8 mouse cellular contexts compared by ENCODE assay signal in genomic region chr8:124657961-124658360, GRCm38 (mm10). TPM values are rescaled to one million over a fixed set of nuclear protein-coding genes. Genes with fewer than 3 reads are reported as not detected.
DNase-seq lines count a peak whose midpoint lies in the region; ATAC-seq and TF ChIP-seq lines count a peak whose summit lies in the region.

No protein-coding gene starts in this region.

- no peak for DNase-seq in forebrain, embryonic 14.5 days (ENCODE audit: low spot score)
- DNase-seq in forebrain, embryonic 11.5 days (ENCODE audit: low spot score): no peak
- DNase-seq in lung, embryonic 14.5 days: no peak
- DNase-seq in lung, postnatal 25 days (ENCODE audit: low spot score): no peak
- no peak for DNase-seq in spleen, adult 2 months (ENCODE audit: low read depth in 1 of 2, low spot score in 2 of 2)
- no peak for DNase-seq in thymus, postnatal 4 days
- no peak for DNase-seq in retina, embryonic 14.5 days (ENCODE audit: low spot score)

- H3K4me2 ChIP-seq in forebrain, embryonic 14.5 days (ENCODE audit: low read length): no peak overlapping the region
- H3K4me2 ChIP-seq in forebrain, embryonic 11.5 days (ENCODE audit: low read depth, low read length, severe bottlenecking): no peak overlapping the region
- H3K4me2 ChIP-seq in lung, embryonic 14.5 days: 0 out of 2 replicates have a peak overlapping the region, but pooled peaks have one; percentile 5
- H3K4me2 ChIP-seq in hindbrain, embryonic 15.5 days: peak overlapping the region; percentile 11; the same call in 1 of the 2 replicates

- no peak overlapping the region; the same call in 1 of the 2 replicates for H3K9ac ChIP-seq in forebrain, embryonic 14.5 days (ENCODE audit: low read length)
- H3K9ac ChIP-seq in forebrain, embryonic 11.5 days (ENCODE audit: low read length): no peak overlapping the region
- no peak overlapping the region for H3K9ac ChIP-seq in lung, embryonic 14.5 days
- H3K9ac ChIP-seq in hindbrain, embryonic 15.5 days: no peak overlapping the region

- 0 out of 2 replicates have a peak, but pooled peaks cover 2% of the 10 kb centered on the region for H3K36me3 ChIP-seq in forebrain, embryonic 14.5 days (ENCODE audit: control insufficient read depth, insufficient read depth, low read length)
- no peaks in the 10 kb centered on the region for H3K36me3 ChIP-seq in forebrain, embryonic 11.5 days (ENCODE audit: control insufficient read depth, insufficient read depth, low read length)
- peaks cover 16% of the 10 kb centered on the region for H3K36me3 ChIP-seq in lung, embryonic 14.5 days (ENCODE audit: insufficient read depth)
- H3K36me3 ChIP-seq in hindbrain, embryonic 15.5 days: no peaks in the 10 kb centered on the region
- no peaks in the 10 kb centered on the region for H3K36me3 ChIP-seq in spleen, adult 2 months (ENCODE audit: control insufficient read depth, insufficient read depth, low read length)

- peaks cover 30% of the 10 kb centered on the region for H3K4me1 ChIP-seq in forebrain, embryonic 14.5 days (ENCODE audit: control insufficient read depth, insufficient read depth, low read length)
- peaks cover 2% of the 10 kb centered on the region; the same call in 1 of the 2 replicates for H3K4me1 ChIP-seq in forebrain, embryonic 11.5 days (replicated peaks; ENCODE audit: control insufficient read depth, insufficient read depth, low read length)
- H3K4me1 ChIP-seq in lung, embryonic 14.5 days (ENCODE audit: insufficient read depth): peaks cover 36% of the 10 kb centered on the region
- H3K4me1 ChIP-seq in hindbrain, embryonic 15.5 days (replicated peaks): peaks cover 67% of the 10 kb centered on the region
- no peaks in the 10 kb centered on the region; the same call in 1 of the 2 replicates for H3K4me1 ChIP-seq in spleen, adult 2 months (ENCODE audit: control insufficient read depth, insufficient read depth, insufficient read length)

- WGBS in forebrain, embryonic 14.5 days: 81% methylated on average over 7 of the region's 7 CpGs
- 86% methylated on average over 7 of the region's 7 CpGs for WGBS in forebrain, embryonic 11.5 days
- WGBS in lung, embryonic 14.5 days: 65% methylated on average over 7 of the region's 7 CpGs
- WGBS in hindbrain, embryonic 15.5 days: 75% methylated on average over 7 of the region's 7 CpGs
- WGBS in spleen, adult 2 months: 68% methylated on average over 7 of the region's 7 CpGs

- no peak for TF ChIP-seq CTCF in lung, embryonic 14.5 days (IDR thresholded peaks at IDR 0.05; ENCODE audit: low read depth)
- no peak for TF ChIP-seq CTCF in spleen, adult 2 months (IDR thresholded peaks at IDR 0.05; ENCODE audit: extremely low read depth, insufficient read depth, insufficient read length, insufficient replicate concordance)

- H3K9me3 ChIP-seq in forebrain, embryonic 14.5 days (replicated peaks; ENCODE audit: control insufficient read depth, low read length): no peaks in the 10 kb centered on the region
- H3K9me3 ChIP-seq in forebrain, embryonic 11.5 days (ENCODE audit: control insufficient read depth, low read length): no peaks in the 10 kb centered on the region
- no peaks in the 10 kb centered on the region for H3K9me3 ChIP-seq in lung, embryonic 14.5 days (ENCODE audit: low read depth, low read length)
- no peaks in the 10 kb centered on the region for H3K9me3 ChIP-seq in hindbrain, embryonic 15.5 days

- ATAC-seq in forebrain, embryonic 14.5 days: no peak
- ATAC-seq in forebrain, embryonic 11.5 days (replicated peaks; ENCODE audit: low FRiP score): no peak
- no peak; the same call in 1 of the 2 replicates for ATAC-seq in lung, embryonic 14.5 days (ENCODE audit: insufficient read depth)
- ATAC-seq in hindbrain, embryonic 15.5 days (ENCODE audit: low FRiP score, low read depth): no peak

- no peak for TF ChIP-seq POLR2A in spleen, adult 2 months (IDR thresholded peaks at IDR 0.05; ENCODE audit: low read depth, low read length)

- no peaks in the 10 kb centered on the region for H3K27me3 ChIP-seq in forebrain, embryonic 14.5 days (replicated peaks; ENCODE audit: control insufficient read depth, insufficient read depth, low read length)
- H3K27me3 ChIP-seq in forebrain, embryonic 11.5 days (ENCODE audit: control insufficient read depth, insufficient read depth, low read length): no peaks in the 10 kb centered on the region
- H3K27me3 ChIP-seq in lung, embryonic 14.5 days (ENCODE audit: insufficient read depth, low read length): no peaks in the 10 kb centered on the region
- no peaks in the 10 kb centered on the region for H3K27me3 ChIP-seq in hindbrain, embryonic 15.5 days
- no peaks in the 10 kb centered on the region; the same call in 1 of the 2 replicates for H3K27me3 ChIP-seq in spleen, adult 2 months (ENCODE audit: control insufficient read depth, insufficient read depth, low read length)

- H3K4me3 ChIP-seq in forebrain, embryonic 14.5 days (ENCODE audit: low read depth, low read length): no peak overlapping the region
- H3K4me3 ChIP-seq in forebrain, embryonic 11.5 days (ENCODE audit: low read depth, low read length): no peak overlapping the region
- H3K4me3 ChIP-seq in lung, embryonic 14.5 days (ENCODE audit: low read depth, low read length): no peak overlapping the region
- no peak overlapping the region for H3K4me3 ChIP-seq in hindbrain, embryonic 15.5 days
- no peak overlapping the region for H3K4me3 ChIP-seq in spleen, adult 2 months (ENCODE audit: extremely low read depth, insufficient read depth, insufficient read length)

- H3K27ac ChIP-seq in forebrain, embryonic 14.5 days (ENCODE audit: low read depth, low read length): peak overlapping the region; percentile 63; the same call in 1 of the 2 replicates
- H3K27ac ChIP-seq in forebrain, embryonic 11.5 days (ENCODE audit: low read depth, low read length): no peak overlapping the region
- peak overlapping the region; percentile 69 for H3K27ac ChIP-seq in lung, embryonic 14.5 days (ENCODE audit: low read depth)
- peak overlapping the region; percentile 25 for H3K27ac ChIP-seq in hindbrain, embryonic 15.5 days (replicated peaks)
- H3K27ac ChIP-seq in spleen, adult 2 months (ENCODE audit: insufficient read depth, low read length): peak overlapping the region; percentile 33; the same call in 1 of the 2 replicates

RNA-seq across cellular contexts. Expression of gene 2310022B05Rik, which starts 5.2 kb away (rescaled TPM):
- 30.6 and 32.4 TPM in 2 replicates for polyA plus RNA-seq in forebrain, embryonic 14.5 days (2014; fragmentation: Nextera tagmentation; extraction: Ambion mirVana)
- polyA plus RNA-seq in forebrain, embryonic 11.5 days (2014; fragmentation: Nextera tagmentation; extraction: Ambion mirVana): 23.5 and 26.6 TPM in 2 replicates
- polyA plus RNA-seq in lung, embryonic 14.5 days (2014; fragmentation: Nextera tagmentation; extraction: Ambion mirVana): 45.6 and 46.0 TPM in 2 replicates
- 21.0 and 23.8 TPM in 2 replicates for polyA plus RNA-seq in hindbrain, embryonic 15.5 days (2015; fragmentation: Nextera tagmentation; extraction: Ambion mirVana)
- 31.6 and 40.7 TPM in 2 replicates for polyA plus RNA-seq in spleen, adult 2 months (2012; rRNA removed)

Comparison
In these comparisons a context has a peak if more than half of its experiments do, and no peak if none do; other contexts are left out.
1. H3K4me2 ChIP-seq: peak in lung, embryonic 14.5 days (single experiment) and hindbrain, embryonic 15.5 days (single experiment); none in forebrain, embryonic 14.5 days (single experiment) and forebrain, embryonic 11.5 days (single experiment).